Comparison of ENCODE assay signal across 11 mouse cellular contexts in the genomic region with DNA sequence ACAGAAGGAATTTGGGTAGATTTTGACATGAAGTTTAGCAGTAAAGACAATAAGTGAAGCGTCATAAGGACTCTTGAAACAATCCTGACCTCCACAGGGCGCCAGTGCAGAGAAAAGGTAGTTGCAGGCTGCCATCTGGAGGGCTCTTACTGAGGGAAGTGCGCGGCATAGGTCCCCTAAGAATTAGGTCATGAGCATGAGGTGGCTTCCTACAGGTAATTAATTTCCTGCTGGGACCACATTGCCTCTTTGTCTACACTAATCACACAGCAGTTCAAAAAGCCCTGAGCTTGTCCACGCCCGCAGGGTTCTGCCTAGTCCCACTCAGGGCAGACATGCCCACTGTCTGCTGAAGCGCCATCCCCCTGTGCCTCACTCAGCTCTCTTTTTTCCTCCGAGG. TPM values are rescaled to one million over a fixed set of nuclear protein-coding genes. Genes with fewer than 3 reads are reported as not detected.
DNase-seq lines count a peak whose midpoint lies in the region; ATAC-seq and TF ChIP-seq lines count a peak whose summit lies in the region.
"Had no signal": no experiment of that assay in that cellular context is flagged by ENCODE, and none has a peak within 500 bp of the region (broad histone marks: within the 10 kb centered on the region; RNA-seq: fewer than 3 reads in every experiment).

No protein-coding gene starts in this region.

- TF ChIP-seq EP300 in stomach, postnatal 0 days (optimal IDR thresholded peaks at IDR 0.05), result no peak

- H3K27ac ChIP-seq in lung, embryonic 14.5 days (ENCODE audit: low read depth), result no peak overlapping the region
- H3K27ac ChIP-seq in limb, embryonic 10.5 days, result peak overlapping the region; percentile 61; the same call in 1 of the 2 replicates
- no peak overlapping the region for H3K27ac ChIP-seq in stomach, postnatal 0 days (replicated peaks)

- no peak overlapping the region for H3K9ac ChIP-seq in lung, embryonic 14.5 days
- no peak overlapping the region for H3K9ac ChIP-seq in stomach, postnatal 0 days (ENCODE audit: low read length)

- peak; percentile 25 for DNase-seq in lung, embryonic 14.5 days
- no peak for DNase-seq in lung, postnatal 4 days
- DNase-seq in embryo, embryonic 10.5 days (ENCODE audit: low spot score), result peak; percentile 55
- no peak for DNase-seq in limb, embryonic 10.5 days (ENCODE audit: low spot score)
- DNase-seq in stomach, postnatal 0 days (ENCODE audit: low spot score), result no peak
- no peak for DNase-seq in testis, postnatal 10 days (ENCODE audit: low spot score)
- DNase-seq in right cerebral cortex, postnatal 25 days, result no peak
- no peak for DNase-seq in spleen, postnatal 36 days (ENCODE audit: low spot score in 2 of 2)
- DNase-seq: kidney, adult 18-20 months; thymus, postnatal 25 days had no signal

- no peak overlapping the region for H3K4me2 ChIP-seq in lung, embryonic 14.5 days
- no peak overlapping the region for H3K4me2 ChIP-seq in stomach, postnatal 0 days (replicated peaks; ENCODE audit: low read depth)

- peaks cover 4% of the 10 kb centered on the region; the same call in 1 of the 2 replicates for H3K4me1 ChIP-seq in lung, embryonic 14.5 days (ENCODE audit: insufficient read depth)
- H3K4me1 ChIP-seq in limb, embryonic 10.5 days, result peaks cover 25% of the 10 kb centered on the region
- H3K4me1 ChIP-seq in stomach, postnatal 0 days (replicated peaks; ENCODE audit: control insufficient read depth, insufficient read depth), result no peaks in the 10 kb centered on the region

- ATAC-seq in lung, embryonic 14.5 days (ENCODE audit: insufficient read depth), result no peak
- ATAC-seq in stomach, postnatal 0 days (ENCODE audit: low FRiP score, low TSS enrichment), result no peak
- ATAC-seq: Patski had no signal

- H3K27me3 ChIP-seq in lung, embryonic 14.5 days (ENCODE audit: insufficient read depth, low read length), result no peaks in the 10 kb centered on the region
- H3K27me3 ChIP-seq in limb, embryonic 10.5 days (ENCODE audit: low read depth, poor library complexity, severe bottlenecking), result no peaks in the 10 kb centered on the region
- H3K27me3 ChIP-seq in stomach, postnatal 0 days (ENCODE audit: control insufficient read depth, insufficient read depth, low read length), result no peaks in the 10 kb centered on the region
- H3K27me3 ChIP-seq: Patski had no signal

- TF ChIP-seq CTCF in lung, embryonic 14.5 days (IDR thresholded peaks at IDR 0.05; ENCODE audit: low read depth), result peak; percentile 23
- peak; percentile 47 for TF ChIP-seq CTCF in stomach, postnatal 0 days (IDR thresholded peaks at IDR 0.05; ENCODE audit: low read depth)

- WGBS in lung, embryonic 14.5 days, result 51% methylated on average over 8 of the region's 8 CpGs
- WGBS in limb, embryonic 10.5 days, result 41% methylated on average over 8 of the region's 8 CpGs
- 64% methylated on average over 8 of the region's 8 CpGs for whole genome bisulfite sequencing in stomach, postnatal 0 days

- H3K4me3 ChIP-seq in lung, embryonic 14.5 days (ENCODE audit: low read depth, low read length), result no peak overlapping the region
- no peak overlapping the region for H3K4me3 ChIP-seq in limb, embryonic 10.5 days
- no peak overlapping the region for H3K4me3 ChIP-seq in stomach, postnatal 0 days (ENCODE audit: low read depth, low read length)

- no peaks in the 10 kb centered on the region for H3K9me3 ChIP-seq in lung, embryonic 14.5 days (ENCODE audit: low read depth, low read length)
- H3K9me3 ChIP-seq in limb, embryonic 10.5 days (replicated peaks), result no peaks in the 10 kb centered on the region
- H3K9me3 ChIP-seq in stomach, postnatal 0 days (ENCODE audit: control insufficient read depth, low read length), result no peaks in the 10 kb centered on the region

- H3K36me3 ChIP-seq in lung, embryonic 14.5 days (ENCODE audit: insufficient read depth), result peaks cover 4% of the 10 kb centered on the region; the same call in 1 of the 2 replicates
- no peaks in the 10 kb centered on the region; the same call in 1 of the 2 replicates for H3K36me3 ChIP-seq in limb, embryonic 10.5 days
- H3K36me3 ChIP-seq in stomach, postnatal 0 days (ENCODE audit: control insufficient read depth, insufficient read depth, low read length), result no peaks in the 10 kb centered on the region

RNA-seq across cellular contexts. Expression of a gene that starts 53.3 kb away (rescaled TPM):
- polyA plus RNA-seq in lung, embryonic 14.5 days (2014; fragmentation: Nextera tagmentation; extraction: Ambion mirVana), result 121 and 129 TPM in 2 replicates
- 84.4 and 110 TPM in 2 replicates for polyA plus RNA-seq in limb, embryonic 10.5 days (2016; fragmentation: Nextera tagmentation; extraction: Ambion mirVana)
- polyA plus RNA-seq in stomach, postnatal 0 days (2015; fragmentation: Nextera tagmentation; extraction: Ambion mirVana), result 75.2 and 81.5 TPM in 2 replicates

Comparison
In these comparisons a context has a peak if more than half of its experiments do, and no peak if none do; other contexts are left out.
1. DNase-seq: peak in lung, embryonic 14.5 days (single experiment) and embryo, embryonic 10.5 days (single experiment); none in lung, postnatal 4 days (0 of 2), limb, embryonic 10.5 days (single experiment), stomach, postnatal 0 days (single experiment), testis, postnatal 10 days (single experiment), right cerebral cortex, postnatal 25 days (single experiment) and spleen, postnatal 36 days (0 of 2).